Mouse (Mus musculus) monocyte, adult 2 months (primary cell): ENCODE measurements around the gene Synm.

Source experiments
- DNase-seq, 2 experiments: peaks; one replicate each; pipeline ENCODE4 v3.0.0; 2022; ENCODE audit warnings: low spot score in 2 of 2, low read depth in 1 of 2

The Synm gene

DNA sequence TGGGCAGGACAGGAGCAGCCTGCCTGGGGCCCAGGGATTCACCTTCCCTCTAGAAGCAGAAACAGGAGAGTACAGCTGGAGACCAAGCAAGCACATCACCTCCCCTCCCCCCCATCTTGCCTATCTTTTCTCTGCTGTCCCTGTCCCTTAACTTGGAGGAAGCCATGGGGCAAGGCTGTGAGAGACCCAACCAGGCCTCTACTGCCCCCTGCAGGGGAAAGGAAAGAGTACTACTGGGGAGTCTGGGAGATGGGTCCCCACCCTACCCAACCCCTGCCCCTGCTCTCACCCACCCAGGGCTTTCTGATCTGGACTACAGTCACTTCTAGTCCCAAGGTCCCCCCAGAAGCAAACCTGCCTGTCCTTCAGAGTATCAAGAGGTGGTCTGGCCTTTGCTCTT, 58.7 kb downstream of the Synm start:
- DNase-seq, result no peak

DNA sequence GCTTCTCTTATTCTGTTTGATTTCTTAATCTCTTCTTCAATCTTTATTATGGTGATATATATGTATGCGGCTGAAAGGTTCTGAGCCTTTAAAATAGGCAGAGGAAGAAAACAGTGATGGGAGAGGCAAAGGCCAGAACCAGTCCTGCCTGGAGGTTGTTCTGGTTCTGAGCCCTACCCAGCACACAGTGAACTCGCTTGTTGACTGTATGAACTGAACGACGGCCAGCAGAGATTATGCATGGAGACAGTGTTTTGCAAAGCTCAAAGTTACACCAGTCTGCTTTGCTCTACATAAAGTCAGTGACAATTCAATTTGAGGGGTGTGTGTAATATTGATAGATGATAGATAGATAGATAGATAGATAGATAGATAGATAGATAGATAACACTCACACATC, 60.2 kb downstream of the Synm start:
- DNase-seq, result no peak

DNA sequence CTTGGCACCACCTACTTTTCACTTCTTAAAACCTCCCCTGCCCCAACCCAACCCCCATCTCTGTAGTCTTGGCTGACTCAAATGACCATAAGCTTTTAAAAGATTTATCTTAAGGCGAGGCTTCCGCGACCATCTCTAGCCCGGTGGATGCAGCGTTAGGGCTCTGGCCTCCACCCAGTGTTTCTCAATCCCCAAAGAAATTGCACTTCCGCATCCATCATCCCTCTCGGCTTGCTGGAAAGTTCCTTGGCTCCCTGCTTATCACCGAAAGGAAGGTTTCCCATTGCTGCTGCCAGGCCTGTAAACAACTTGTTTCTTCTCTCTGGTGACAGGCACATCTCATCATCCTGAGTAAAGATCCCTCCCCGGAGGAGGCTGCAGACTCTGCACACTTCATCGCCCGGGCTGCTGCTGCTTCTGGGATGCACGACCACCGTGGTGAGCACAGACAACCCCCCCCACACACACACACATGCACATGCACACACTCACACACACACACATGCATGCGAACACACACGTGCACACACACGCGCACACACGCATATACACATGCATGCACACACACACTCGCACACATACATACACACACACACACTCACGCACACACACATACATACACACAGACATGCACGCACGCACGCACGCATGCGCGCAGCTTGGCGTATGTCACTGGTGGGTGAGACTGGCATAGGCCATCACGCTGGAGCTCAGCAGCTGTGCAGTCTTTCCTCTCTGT, 61.5 kb downstream of the Synm start:
- DNase-seq, result no peak

DNA sequence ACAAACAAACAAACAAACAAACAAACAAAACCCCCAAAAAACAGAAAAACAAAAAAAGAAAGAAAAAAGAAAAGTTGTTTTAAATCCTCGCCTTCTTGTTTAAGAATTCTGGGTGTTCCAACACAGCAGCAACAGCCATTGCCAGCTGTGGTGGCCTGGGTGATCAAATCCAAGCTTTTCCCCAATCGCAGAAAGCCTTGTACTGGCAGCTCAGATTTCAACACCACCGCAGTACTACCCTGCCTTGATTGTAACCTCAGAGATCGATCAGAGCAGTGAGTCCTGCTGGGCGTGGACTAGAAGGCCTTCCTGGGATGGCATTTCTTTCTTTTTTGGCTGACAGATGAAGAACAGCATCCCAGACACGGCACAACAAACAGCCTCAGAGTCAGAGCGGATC, 63.6 kb downstream of the Synm start:
- DNase-seq, result no peak

DNA sequence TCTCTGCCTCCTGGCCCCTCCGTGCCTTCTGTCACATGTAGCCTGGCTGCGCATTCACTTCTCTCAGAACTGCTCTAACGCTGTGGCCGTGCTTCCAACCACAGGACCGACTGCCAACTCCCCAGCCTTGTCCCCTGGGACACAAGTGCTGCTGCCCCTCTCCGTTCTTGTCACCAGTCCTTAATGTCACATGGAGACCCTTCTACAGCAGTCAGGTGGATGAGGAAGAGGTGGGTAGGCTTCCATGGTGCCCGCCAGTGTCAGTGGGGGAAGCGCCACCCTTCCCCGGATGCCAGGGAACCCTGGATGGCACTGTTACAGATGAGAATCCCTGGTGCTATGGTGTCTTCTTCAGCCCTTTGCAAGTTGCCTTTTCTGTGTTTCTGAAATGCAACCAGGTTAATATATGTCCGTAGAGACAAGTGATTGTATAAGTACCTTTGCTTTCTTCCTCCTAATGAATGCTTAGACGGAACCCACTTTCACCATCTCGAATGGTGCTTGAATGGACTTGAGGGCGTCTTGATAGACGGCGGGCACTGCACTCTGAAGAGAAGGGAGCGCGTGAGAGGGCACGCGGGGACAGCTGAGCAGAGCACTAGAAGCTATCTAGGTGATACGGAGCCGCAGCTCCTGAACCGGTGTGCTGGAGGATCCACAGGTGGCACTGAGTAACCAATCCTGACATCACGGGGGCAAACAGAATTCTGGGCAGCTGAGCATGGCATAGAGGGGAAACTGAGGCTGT, 66.6 kb downstream of the Synm start:
- DNase-seq, result no peak

DNA sequence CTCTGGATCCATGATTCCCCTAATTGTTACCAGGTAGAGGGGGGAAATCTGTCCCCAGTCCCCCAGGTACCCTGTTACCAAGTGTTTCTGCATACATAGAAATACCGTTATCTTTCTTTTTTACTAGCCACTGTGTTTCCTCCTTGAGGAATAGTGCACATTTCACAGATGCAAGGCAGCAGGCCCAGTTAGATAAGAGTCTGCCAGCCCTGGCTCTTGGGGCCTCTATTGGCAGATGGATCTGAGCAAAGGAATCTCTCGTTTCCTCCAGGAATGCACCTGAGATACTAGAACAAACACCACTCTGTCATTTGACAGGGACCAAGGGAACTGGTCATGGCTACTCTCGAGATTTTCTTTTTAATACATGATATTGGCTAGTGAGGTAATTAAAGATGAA, 67.4 kb downstream of the Synm start:
- DNase-seq, result no peak

DNA sequence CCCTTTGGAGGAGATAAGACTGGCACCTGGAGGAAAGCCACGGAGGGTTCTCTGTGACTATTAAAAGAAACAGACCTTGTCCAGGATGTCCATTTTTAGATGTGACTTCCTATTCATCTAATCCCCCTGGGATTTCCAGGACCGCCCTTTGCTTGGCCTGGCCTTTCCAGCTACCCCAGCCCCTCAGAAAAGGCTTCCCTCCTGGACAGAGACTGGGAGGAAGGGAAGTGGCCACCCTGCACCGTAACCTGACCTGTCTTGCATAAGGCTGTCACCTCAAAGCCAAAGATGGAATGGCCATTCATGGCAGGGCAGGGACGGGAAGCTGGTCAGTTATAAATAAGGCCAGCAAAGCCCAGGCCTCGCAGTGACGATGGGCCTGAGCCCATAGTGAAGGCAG, 68.5 kb downstream of the Synm start:
- DNase-seq, result no peak

DNA sequence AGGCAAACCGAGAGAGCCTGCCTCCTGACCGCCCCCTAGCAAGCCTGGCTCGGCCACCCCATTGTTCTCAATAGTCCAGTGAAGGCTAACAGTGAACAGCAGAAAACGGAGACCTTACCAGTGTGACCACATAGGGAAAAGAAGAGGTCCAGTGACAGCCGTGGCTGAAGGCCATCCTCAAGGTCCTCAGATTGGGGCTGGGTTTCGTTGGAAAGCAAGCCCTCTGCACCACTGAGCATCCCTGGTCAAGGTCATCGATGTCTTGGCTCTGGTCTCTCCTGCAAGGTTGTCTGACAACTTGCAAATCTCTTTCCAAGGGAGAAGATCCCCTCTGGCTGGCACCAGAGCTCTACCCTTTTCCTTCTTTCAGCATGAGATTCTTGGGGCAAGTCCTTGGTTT, 69.7 kb downstream of the Synm start:
- no peak for DNase-seq

DNA sequence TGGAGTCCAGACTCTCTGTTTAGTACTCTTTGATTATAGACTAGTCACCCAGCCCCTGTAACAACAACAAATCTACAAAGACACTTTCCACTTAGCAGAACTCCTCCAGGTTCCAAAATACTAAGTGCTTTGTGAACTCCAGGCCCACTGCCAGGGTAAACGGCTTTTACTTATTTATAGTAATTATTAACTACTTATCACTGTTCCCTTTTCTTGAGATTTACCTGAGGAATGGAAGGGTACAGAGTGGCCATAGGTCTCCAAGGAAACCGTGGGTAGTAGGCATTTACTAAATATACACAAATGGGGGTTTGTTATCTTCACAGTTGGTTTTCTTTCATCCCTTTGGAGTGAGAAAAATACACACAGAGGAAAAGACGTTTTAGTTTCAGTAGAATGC, 71.3 kb downstream of the Synm start:
- DNase-seq, result no peak

DNA sequence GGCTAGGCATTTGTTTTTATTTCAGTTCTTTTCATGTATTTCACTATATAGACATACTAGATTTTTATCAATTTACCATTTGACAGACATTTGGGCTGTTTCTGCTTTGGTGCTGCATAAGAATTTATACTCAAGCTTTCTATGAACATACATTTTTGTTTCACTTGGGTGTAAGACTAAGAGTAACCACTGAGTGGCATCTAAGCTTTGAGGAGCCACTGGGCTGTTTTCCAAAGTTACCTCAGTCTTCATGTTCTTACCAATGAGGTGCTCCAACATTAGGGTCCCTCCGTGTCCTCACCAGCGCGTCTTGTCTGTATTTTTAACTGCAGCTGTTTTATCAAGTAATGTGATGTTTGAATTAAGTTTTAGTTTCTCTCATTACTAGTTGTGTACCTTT, 73.0 kb downstream of the Synm start:
- DNase-seq, result no peak

DNA sequence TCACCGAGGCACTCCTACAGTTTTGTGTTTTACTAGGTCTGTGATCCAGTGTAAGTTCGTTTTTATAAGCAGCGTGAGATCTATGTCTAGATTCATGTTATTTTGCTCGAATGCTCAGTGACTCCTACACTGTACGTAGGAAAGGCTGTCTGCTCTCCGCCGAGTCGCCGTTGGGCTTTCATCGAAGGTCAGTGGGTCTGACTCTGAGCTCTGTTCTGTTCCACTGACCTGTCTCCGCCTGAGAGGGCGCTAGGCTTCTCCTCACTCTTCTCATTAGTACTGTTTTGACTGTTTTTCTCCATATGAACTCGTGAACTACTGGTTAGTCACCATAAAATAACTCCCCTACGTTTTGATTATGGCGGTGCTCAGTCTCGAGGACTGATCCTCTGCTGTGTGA, 76.5 kb downstream of the Synm start:
- DNase-seq, result no peak

DNA sequence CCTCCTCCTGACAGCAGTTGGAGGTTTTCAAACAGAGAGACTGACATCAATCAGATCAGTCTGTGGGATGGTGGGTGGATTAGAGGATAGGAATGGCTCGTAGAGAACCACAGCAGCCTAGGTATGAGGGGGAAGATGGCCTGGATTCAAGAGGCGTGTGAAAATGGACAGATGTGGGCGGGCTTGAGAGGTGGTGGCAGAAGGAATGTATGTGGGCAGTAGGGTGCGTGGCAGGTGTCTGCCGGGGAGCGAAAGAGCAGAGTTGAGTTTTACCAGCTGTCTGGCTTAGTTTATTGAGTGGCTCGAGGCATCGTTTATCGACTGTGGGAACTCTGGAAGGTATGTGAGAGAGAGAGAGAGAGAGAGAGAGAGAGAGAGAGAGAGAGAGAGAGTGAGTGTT, 78.5 kb downstream of the Synm start:
- no peak for DNase-seq
